Mouse (Mus musculus): Measurements from ENCODE around the gene Ano10. TPM values are rescaled to one million over a fixed set of nuclear protein-coding genes. Genes with fewer than 3 reads are reported as not detected.

Ano10 gene
- total and polyA plus RNA-seq, 3 experiments = 3.2 to 26.8 (median 8.3) TPM

DNA sequence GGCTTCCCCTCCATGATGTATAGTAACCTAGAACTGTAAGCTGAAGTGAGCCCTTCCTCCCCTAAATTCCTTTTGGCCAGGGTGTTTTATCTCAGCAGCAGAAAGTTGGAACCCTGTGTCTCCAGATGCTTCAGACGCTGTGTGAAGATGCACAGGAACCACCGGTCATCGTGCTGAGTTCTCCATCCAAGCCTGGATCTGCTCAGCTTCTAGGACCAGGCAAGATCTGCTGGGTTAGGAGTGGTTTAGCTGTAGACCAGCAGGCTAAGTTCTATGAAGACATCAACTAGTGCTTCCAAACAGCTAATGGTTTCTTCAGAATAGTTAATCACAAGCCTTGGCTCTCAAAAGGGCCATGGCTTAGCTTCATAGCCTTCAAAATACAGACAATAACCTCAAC lies 6.7 kb downstream of the Ano10 start:
- peaks cover 2% of the 10 kb centered on the region for H3K36me3 ChIP-seq (replicated peaks)
- H3K9me3 ChIP-seq (replicated peaks) = no peaks in the 10 kb centered on the region
- no peak for TF ChIP-seq GATA1 (IDR thresholded peaks at IDR 0.05; ENCODE audit: borderline replicate concordance, low read length)
- no peak for TF ChIP-seq POLR2AphosphoS5 (IDR thresholded peaks at IDR 0.05; ENCODE audit: insufficient replicate concordance, low read depth, low read length)
- TF ChIP-seq TAL1 (conservative IDR thresholded peaks at IDR 0.05; ENCODE audit: low read depth, low read length) = no peak
- TF ChIP-seq GATA2 (IDR thresholded peaks at IDR 0.05; ENCODE audit: borderline replicate concordance, low read depth, low read length) = no peak
- no peak for TF ChIP-seq CTCF (IDR thresholded peaks at IDR 0.05; ENCODE audit: low read depth, low read length)
- ATAC-seq (ENCODE audit: extremely low read depth, insufficient number of reproducible peaks, low FRiP score, poor library complexity, severe bottlenecking) (no peak), DNase-seq (ENCODE audit: low spot score) (no peak)
- peaks cover 19% of the 10 kb centered on the region for H3K4me1 ChIP-seq (ENCODE audit: insufficient read depth, low read depth, low read length)
- H3K27me3 ChIP-seq (ENCODE audit: insufficient read depth, low read length) = no peaks in the 10 kb centered on the region; the same call in 1 of the 2 replicates
- no peak overlapping the region for H3K4me3 ChIP-seq (ENCODE audit: low read depth, low read length)

DNA sequence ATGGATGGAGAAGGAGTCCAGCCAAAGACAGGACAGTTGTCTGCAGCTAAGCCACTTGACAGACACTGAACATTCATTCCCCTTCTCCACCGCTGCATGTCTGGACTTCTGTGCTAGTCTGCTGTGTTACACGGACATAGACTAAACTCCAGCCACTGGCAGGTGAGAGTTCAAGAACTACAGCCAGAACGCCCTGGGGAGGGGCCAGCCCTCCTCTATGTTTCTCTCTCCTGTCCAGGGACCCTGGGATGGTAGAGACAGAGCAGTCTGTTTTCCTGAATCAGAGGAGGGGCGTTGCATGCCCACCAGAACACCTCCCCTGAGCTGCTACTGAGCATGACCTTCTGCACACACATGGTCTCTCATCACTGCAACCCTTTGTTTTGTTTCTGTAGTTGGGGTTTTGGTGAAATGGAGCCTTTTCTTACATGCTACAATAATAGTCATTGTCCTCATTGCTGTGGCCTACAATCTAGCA lies 8.4 kb downstream of the Ano10 start:
- no peak for ATAC-seq (ENCODE audit: extremely low read depth, insufficient number of reproducible peaks, low FRiP score, poor library complexity, severe bottlenecking)
- Histone ChIP-seq H3K4me3 (ENCODE audit: low read depth, low read length) (no peak overlapping the region), H3K36me3 (replicated peaks) (peaks cover 2% of the 10 kb centered on the region), H3K4me1 (ENCODE audit: insufficient read depth, low read depth, low read length) (peaks cover 19% of the 10 kb centered on the region), H3K27me3 (ENCODE audit: insufficient read depth, low read length) (no peaks in the 10 kb centered on the region; the same call in 1 of the 2 replicates), H3K9me3 (replicated peaks) (no peaks in the 10 kb centered on the region)
- TF ChIP-seq GATA1 (IDR thresholded peaks at IDR 0.05; ENCODE audit: borderline replicate concordance, low read length) (no peak), POLR2AphosphoS5 (IDR thresholded peaks at IDR 0.05; ENCODE audit: insufficient replicate concordance, low read depth, low read length) (no peak), TAL1 (conservative IDR thresholded peaks at IDR 0.05; ENCODE audit: low read depth, low read length) (no peak), CTCF (IDR thresholded peaks at IDR 0.05; ENCODE audit: low read depth, low read length) (no peak), GATA2 (IDR thresholded peaks at IDR 0.05; ENCODE audit: borderline replicate concordance, low read depth, low read length) (no peak)
- DNase-seq (ENCODE audit: low spot score) = no peak

DNA sequence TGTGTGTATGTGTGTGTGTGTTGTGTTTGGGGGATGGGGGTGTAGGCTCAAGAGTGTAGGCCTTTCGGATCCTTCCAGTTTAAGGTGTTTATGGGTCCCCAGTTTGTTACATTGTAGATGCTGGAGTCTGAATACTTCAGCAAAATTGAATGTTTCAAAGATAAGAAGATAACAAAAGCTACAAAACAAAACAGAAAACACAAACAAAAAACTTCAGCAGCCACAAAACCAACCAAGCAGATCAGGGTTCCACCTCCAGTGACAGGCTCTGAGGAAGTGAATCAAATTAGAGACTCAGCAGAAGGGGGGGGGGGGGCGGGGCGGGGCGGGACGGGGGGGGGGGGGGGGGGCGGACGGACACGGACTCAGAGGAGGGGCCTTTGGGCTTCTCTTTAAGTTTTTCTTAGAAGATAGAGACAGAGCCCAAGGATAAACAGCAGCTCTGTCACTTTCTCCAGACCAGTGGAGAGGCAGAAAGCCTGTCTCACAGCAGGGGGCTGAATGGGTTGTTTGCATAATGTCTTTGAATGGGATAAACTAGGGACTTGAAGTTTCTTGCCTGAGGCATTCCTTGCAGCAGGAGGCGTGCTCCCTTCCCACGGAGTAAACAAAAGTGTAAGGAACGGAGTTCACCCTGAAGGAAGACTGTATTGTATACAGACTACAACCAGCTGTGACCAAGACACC lies 8.9 kb downstream of the Ano10 start:
- Histone ChIP-seq H3K9me3 (replicated peaks) (no peaks in the 10 kb centered on the region), H3K36me3 (replicated peaks) (peaks cover 2% of the 10 kb centered on the region), H3K4me3 (ENCODE audit: low read depth, low read length) (no peak overlapping the region), H3K4me1 (ENCODE audit: insufficient read depth, low read depth, low read length) (peaks cover 18% of the 10 kb centered on the region), H3K27me3 (ENCODE audit: insufficient read depth, low read length) (no peaks in the 10 kb centered on the region; the same call in 1 of the 2 replicates)
- TF ChIP-seq TAL1 (conservative IDR thresholded peaks at IDR 0.05; ENCODE audit: low read depth, low read length) (no peak), CTCF (IDR thresholded peaks at IDR 0.05; ENCODE audit: low read depth, low read length) (no peak), GATA2 (IDR thresholded peaks at IDR 0.05; ENCODE audit: borderline replicate concordance, low read depth, low read length) (no peak), GATA1 (IDR thresholded peaks at IDR 0.05; ENCODE audit: borderline replicate concordance, low read length) (no peak), POLR2AphosphoS5 (IDR thresholded peaks at IDR 0.05; ENCODE audit: insufficient replicate concordance, low read depth, low read length) (no peak)
- no peak for ATAC-seq (ENCODE audit: extremely low read depth, insufficient number of reproducible peaks, low FRiP score, poor library complexity, severe bottlenecking)
- peak; percentile 14 for DNase-seq (ENCODE audit: low spot score)

DNA sequence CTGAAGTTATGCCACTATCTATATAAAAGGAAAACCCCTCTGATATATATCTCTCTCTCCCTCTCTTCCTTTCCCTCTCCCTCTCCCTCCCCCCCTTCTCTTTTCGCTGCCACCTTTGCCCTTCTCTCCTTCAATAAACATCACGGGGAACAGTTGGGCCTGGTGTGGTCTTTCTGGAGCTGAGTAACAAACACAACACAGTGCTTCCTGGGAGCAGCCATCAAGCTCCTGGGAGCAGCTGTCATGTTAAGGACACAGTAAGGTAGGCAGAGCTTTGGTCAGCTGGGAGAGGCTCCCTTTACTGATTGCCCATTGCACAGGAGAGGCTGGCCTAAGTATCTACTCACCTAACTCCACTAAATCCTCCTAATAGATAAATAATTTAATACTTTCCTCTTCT lies 9.5 kb downstream of the Ano10 start:
- DNase-seq (ENCODE audit: low spot score) = no peak
- no peaks in the 10 kb centered on the region; the same call in 1 of the 2 replicates for H3K27me3 ChIP-seq (ENCODE audit: insufficient read depth, low read length)
- ATAC-seq (ENCODE audit: extremely low read depth, insufficient number of reproducible peaks, low FRiP score, poor library complexity, severe bottlenecking) = no peak
- peaks cover 2% of the 10 kb centered on the region for H3K36me3 ChIP-seq (replicated peaks)
- no peaks in the 10 kb centered on the region for H3K9me3 ChIP-seq (replicated peaks)
- no peak overlapping the region for H3K4me3 ChIP-seq (ENCODE audit: low read depth, low read length)
- TF ChIP-seq CTCF (IDR thresholded peaks at IDR 0.05; ENCODE audit: low read depth, low read length) = no peak
- no peak for TF ChIP-seq GATA1 (IDR thresholded peaks at IDR 0.05; ENCODE audit: borderline replicate concordance, low read length)
- no peak for TF ChIP-seq GATA2 (IDR thresholded peaks at IDR 0.05; ENCODE audit: borderline replicate concordance, low read depth, low read length)
- TF ChIP-seq TAL1 (conservative IDR thresholded peaks at IDR 0.05; ENCODE audit: low read depth, low read length) = no peak
- TF ChIP-seq POLR2AphosphoS5 (IDR thresholded peaks at IDR 0.05; ENCODE audit: insufficient replicate concordance, low read depth, low read length) = no peak
- H3K4me1 ChIP-seq (ENCODE audit: insufficient read depth, low read depth, low read length) = peaks cover 16% of the 10 kb centered on the region

DNA sequence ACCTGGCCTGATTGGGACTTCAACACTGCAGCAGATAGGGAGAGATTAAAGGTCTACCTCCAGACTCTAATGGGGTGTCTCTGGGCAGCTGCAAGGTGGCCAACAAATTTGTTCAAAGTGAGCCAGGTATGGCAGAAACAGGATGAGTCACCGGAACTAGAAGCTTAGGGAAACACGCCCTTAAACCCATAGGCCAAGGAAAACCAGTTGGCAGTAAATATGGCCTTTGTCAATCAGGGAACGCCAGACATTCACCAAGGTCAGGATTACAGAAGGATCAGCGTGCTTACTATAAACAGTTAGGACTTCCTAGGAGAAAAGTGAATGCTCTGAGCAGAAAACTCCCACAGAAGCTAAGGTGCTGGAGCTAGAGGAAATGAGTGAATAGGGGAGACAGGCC lies 13.2 kb downstream of the Ano10 start:
- H3K36me3 ChIP-seq (replicated peaks) = peaks cover 3% of the 10 kb centered on the region
- no peaks in the 10 kb centered on the region; the same call in 1 of the 2 replicates for H3K27me3 ChIP-seq (ENCODE audit: insufficient read depth, low read length)
- DNase-seq (ENCODE audit: low spot score) (no peak), ATAC-seq (ENCODE audit: extremely low read depth, insufficient number of reproducible peaks, low FRiP score, poor library complexity, severe bottlenecking) (no peak)
- H3K9me3 ChIP-seq (replicated peaks) = peaks cover 12% of the 10 kb centered on the region
- peaks cover 18% of the 10 kb centered on the region for H3K4me1 ChIP-seq (ENCODE audit: insufficient read depth, low read depth, low read length)
- H3K4me3 ChIP-seq (ENCODE audit: low read depth, low read length) = no peak overlapping the region
- TF ChIP-seq TAL1 (conservative IDR thresholded peaks at IDR 0.05; ENCODE audit: low read depth, low read length) (no peak), GATA1 (IDR thresholded peaks at IDR 0.05; ENCODE audit: borderline replicate concordance, low read length) (no peak), GATA2 (IDR thresholded peaks at IDR 0.05; ENCODE audit: borderline replicate concordance, low read depth, low read length) (no peak), POLR2AphosphoS5 (IDR thresholded peaks at IDR 0.05; ENCODE audit: insufficient replicate concordance, low read depth, low read length) (no peak), CTCF (IDR thresholded peaks at IDR 0.05; ENCODE audit: low read depth, low read length) (no peak)

DNA sequence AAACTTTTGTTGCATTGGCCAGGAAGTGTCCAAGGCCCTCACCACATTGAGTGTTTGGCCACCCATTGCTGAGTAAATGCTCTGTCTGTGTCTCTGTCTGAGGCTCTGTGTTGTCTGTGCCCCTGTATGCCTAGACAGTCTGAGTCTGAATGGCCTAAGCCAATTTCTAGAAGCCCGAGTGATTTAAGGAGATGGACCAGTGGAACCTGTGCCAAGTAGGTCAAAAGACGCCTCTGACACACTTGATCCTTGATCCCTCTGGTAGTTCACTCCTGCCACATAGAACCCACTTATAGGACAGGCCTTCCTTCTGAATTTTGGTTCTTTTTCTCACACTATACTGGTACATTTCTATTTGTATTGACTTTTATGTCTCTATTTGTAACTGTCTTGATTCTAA lies 17.6 kb downstream of the Ano10 start:
- H3K4me1 ChIP-seq (ENCODE audit: insufficient read depth, low read depth, low read length) = peaks cover 6% of the 10 kb centered on the region
- TF ChIP-seq GATA1 (IDR thresholded peaks at IDR 0.05; ENCODE audit: borderline replicate concordance, low read length) (no peak), POLR2AphosphoS5 (IDR thresholded peaks at IDR 0.05; ENCODE audit: insufficient replicate concordance, low read depth, low read length) (no peak), CTCF (IDR thresholded peaks at IDR 0.05; ENCODE audit: low read depth, low read length) (no peak), TAL1 (conservative IDR thresholded peaks at IDR 0.05; ENCODE audit: low read depth, low read length) (no peak), GATA2 (IDR thresholded peaks at IDR 0.05; ENCODE audit: borderline replicate concordance, low read depth, low read length) (no peak)
- H3K9me3 ChIP-seq (replicated peaks) = peaks cover 12% of the 10 kb centered on the region
- no peak overlapping the region for H3K4me3 ChIP-seq (ENCODE audit: low read depth, low read length)
- ATAC-seq (ENCODE audit: extremely low read depth, insufficient number of reproducible peaks, low FRiP score, poor library complexity, severe bottlenecking) (no peak), DNase-seq (ENCODE audit: low spot score) (no peak)
- H3K36me3 ChIP-seq (replicated peaks) = peaks cover 7% of the 10 kb centered on the region
- H3K27me3 ChIP-seq (ENCODE audit: insufficient read depth, low read length) = no peaks in the 10 kb centered on the region

Data from G1E (cell line).